Mouse (Mus musculus) spleen, postnatal 36 days (tissue): ENCODE measurements around the gene Tcl1b2.
A peak's percentile ranks its signal among the peaks of the same experiment; 100 is the strongest.
"Not testable (repeated sequence)": the region's sequence is repeated elsewhere in the genome, so short reads cannot be mapped to it uniquely, and the experiment has no call there.

Experiments
- DNase-seq, 2 experiments: peaks; one replicate each; pipeline ENCODE4 v3.0.0; 2022; ENCODE audit warnings: low spot score in 2 of 2, mixed read lengths in 1 of 2

Gene Tcl1b2

DNA sequence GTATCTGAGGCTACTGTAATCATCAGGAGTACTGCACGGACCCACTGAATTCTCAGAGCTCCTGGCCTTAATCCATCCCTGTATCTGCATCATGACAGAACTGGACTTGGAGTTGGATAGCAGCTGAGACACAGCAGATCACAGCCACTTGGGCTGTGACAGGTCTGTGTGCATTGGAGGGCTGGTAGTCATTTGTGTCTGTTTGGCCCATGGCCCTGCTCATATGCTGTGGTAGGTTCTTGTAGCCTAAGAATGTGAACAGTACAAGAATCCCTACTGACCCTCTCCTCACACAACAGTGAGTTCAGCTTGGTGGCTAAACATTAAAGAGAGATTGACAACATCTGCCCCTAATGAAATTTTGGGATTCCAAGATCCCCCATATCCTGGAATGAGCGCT, 27.6 kb downstream of the Tcl1b2 start:
- DNase-seq: no peak

GRCm38 (mm10) chr12:105174318-105174717, 28.5 kb downstream of the Tcl1b2 start:
- peak; percentile 2 to 11 for DNase-seq

GRCm38 (mm10) chr12:105176044-105176443, 30.2 kb downstream of the Tcl1b2 start, which contains the start of gene Tcl1b5:
Gene Tcl1b5 (plus strand): TSS chr12:105176344.
- DNase-seq: not testable (repeated sequence)

DNA sequence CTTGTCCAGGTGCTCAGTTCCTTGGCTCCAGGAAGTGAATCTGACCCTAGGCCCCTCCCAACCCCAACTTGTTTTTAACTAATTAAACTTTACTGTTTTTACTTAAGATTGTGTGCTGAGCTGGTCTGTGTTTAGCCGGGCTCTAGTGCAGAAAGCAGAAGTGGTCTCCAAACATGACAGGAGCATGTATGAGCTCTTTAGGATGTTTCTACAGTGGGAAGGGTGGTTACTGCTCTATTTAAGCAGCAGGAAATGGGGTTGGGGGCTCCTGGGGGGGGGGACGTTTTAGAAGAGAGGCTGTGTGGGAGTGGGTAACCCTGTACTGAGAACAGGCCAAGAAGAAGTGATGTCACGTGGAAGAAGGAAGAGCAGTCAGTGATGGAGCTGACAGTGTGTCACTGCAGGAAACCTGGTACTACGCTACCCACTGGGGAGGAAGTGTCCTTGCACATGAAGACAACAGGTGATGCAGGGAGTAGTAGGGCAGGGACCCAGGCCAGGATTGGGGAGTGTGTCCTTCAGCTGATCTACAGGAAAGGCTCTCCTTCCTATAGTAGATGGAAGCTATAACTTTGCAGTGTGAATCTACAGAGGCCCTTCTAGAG, 35.3 kb downstream of the Tcl1b2 start:
- not testable (repeated sequence) for DNase-seq

DNA sequence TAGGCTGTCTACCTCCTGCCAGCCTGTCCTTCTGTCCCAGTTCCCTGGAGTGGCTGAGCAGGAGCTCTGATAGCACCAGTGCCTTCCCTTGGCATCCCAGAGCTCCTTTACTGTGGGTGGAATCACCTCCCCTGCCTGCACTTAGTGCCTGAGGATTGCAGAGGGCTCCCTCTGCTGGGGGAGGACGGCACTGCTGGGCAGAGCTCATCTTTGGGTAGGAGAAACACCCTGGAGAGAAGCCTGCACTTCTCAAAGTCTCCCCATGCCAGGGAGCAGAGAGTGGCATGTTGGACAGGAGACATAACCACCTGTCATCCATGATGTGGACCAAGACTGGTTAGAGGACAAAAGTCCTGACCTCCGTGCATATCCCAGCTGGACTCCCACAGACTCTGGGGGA, 43.2 kb downstream of the Tcl1b2 start:
- not testable (repeated sequence) for DNase-seq

GRCm38 (mm10) chr12:105190743-105191142, 44.9 kb downstream of the Tcl1b2 start, which contains the start of gene Tcl1b3:
Gene Tcl1b3 (plus strand): TSS chr12:105191043.
- not testable (repeated sequence) for DNase-seq

GRCm38 (mm10) chr12:105199684-105200497, 54.1 kb downstream of the Tcl1b2 start:
- DNase-seq: not testable (repeated sequence)

DNA sequence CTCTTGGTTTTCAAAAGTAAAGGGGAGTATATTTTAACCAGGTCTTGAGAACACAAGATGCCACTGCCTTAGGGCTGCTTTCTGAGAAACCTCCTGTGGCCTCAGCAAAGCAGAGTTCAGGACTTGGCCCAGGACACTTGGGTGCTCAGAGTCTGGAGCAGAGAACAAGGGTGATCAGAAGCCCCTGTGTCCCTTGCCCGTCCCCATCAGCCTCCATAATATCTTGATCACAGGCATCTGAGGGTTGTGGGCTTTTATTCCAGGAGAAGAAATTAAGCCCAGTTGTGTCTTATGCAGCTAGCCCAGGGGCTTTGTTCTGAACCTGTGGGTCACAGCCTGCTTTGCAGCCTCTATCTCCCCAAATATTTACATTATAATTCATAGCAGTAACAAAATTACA, 55.8 kb downstream of the Tcl1b2 start, which contains the start of gene Tcl1b4:
TSS of gene Tcl1b4 (plus strand) at position 301 of the 400 bp plus-strand sequence.
- not testable (repeated sequence) for DNase-seq
